10 mouse cellular contexts compared by ENCODE assay signal in the genomic region with DNA sequence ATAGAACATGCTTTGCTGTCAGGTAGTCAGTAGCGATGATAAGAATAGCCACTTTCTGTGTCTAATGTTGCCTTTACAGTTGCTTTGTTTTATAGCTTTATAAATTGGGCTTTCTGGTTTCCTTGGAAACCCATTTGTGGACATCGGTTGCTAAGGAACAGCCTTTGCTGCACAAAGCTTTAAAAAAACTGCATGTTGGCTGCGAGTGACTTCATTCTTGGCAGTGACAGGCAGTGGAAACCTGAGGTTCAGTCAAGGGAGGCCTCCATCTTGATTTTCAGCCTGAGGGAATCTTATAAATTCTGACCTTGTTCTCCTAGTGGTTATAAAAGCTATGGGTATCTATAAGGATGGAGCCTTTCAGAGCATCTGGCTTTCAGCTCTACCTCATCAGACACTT. TPM values are rescaled to one million over a fixed set of nuclear protein-coding genes. Genes with fewer than 3 reads are reported as not detected.
DNase-seq lines count a peak whose midpoint lies in the region; ATAC-seq and TF ChIP-seq lines count a peak whose summit lies in the region.
"Had no signal": no experiment of that assay in that cellular context is flagged by ENCODE, and none has a peak within 500 bp of the region (broad histone marks: within the 10 kb centered on the region; RNA-seq: fewer than 3 reads in every experiment).

No protein-coding gene starts in this region.

- peak overlapping the region; percentile 86 for H3K27ac ChIP-seq in hindbrain, embryonic 14.5 days
- peak overlapping the region; percentile 27; the same call in 1 of the 2 replicates for H3K27ac ChIP-seq in midbrain, embryonic 12.5 days (replicated peaks)

- DNase-seq in frontal cortex, postnatal 14 days (ENCODE audit: low spot score in 2 of 2) = no peak
- DNase-seq in brain, embryonic 14.5 days (ENCODE audit: low read depth) = peak; percentile 96
- DNase-seq in hindbrain, embryonic 14.5 days (ENCODE audit: low spot score) = peak; percentile 83
- DNase-seq in ovary, adult 18-20 months (ENCODE audit: low spot score) = no peak
- no peak for DNase-seq in adrenal gland, postnatal 10 days
- no peak for DNase-seq in lung, postnatal 36 days
- DNase-seq: kidney, adult 2 months had no signal

- H3K4me1 ChIP-seq in hindbrain, embryonic 14.5 days (replicated peaks; ENCODE audit: control insufficient read depth, insufficient read depth, low read length) = peaks cover 25% of the 10 kb centered on the region
- peaks cover 28% of the 10 kb centered on the region for H3K4me1 ChIP-seq in midbrain, embryonic 12.5 days

- H3K9me3 ChIP-seq in hindbrain, embryonic 14.5 days (ENCODE audit: control insufficient read depth, low read length) = no peaks in the 10 kb centered on the region
- no peaks in the 10 kb centered on the region for H3K9me3 ChIP-seq in midbrain, embryonic 12.5 days

- peak; percentile 62 for ATAC-seq in frontal cortex, adult (ENCODE audit: low TSS enrichment)
- ATAC-seq in hindbrain, embryonic 14.5 days (ENCODE audit: low FRiP score) = peak; percentile 87
- peak; percentile 72 for ATAC-seq in midbrain, embryonic 12.5 days (ENCODE audit: low FRiP score, low read depth)

- no peak for TF ChIP-seq POLR2A in brain, embryonic 14.5 days (IDR thresholded peaks at IDR 0.05; ENCODE audit: borderline replicate concordance, extremely low read depth, insufficient read depth, insufficient read length, poor library complexity, severe bottlenecking)

- WGBS in hindbrain, embryonic 14.5 days = 12% methylated on average over 3 of the region's 3 CpGs
- WGBS in midbrain, embryonic 12.5 days = 27% methylated on average over 3 of the region's 3 CpGs

- H3K4me2 ChIP-seq in hindbrain, embryonic 14.5 days (replicated peaks) = peak overlapping the region; percentile 29
- no peak overlapping the region for H3K4me2 ChIP-seq in midbrain, embryonic 12.5 days (replicated peaks)

- H3K9ac ChIP-seq in hindbrain, embryonic 14.5 days = no peak overlapping the region
- no peak overlapping the region for H3K9ac ChIP-seq in midbrain, embryonic 12.5 days (replicated peaks)

- no peak overlapping the region for H3K4me3 ChIP-seq in hindbrain, embryonic 14.5 days (replicated peaks; ENCODE audit: low read length)
- H3K4me3 ChIP-seq in midbrain, embryonic 12.5 days = no peak overlapping the region

- no peaks in the 10 kb centered on the region for H3K36me3 ChIP-seq in hindbrain, embryonic 14.5 days (replicated peaks; ENCODE audit: control insufficient read depth, insufficient read depth)
- no peaks in the 10 kb centered on the region for H3K36me3 ChIP-seq in midbrain, embryonic 12.5 days

- TF ChIP-seq CTCF in brain, embryonic 14.5 days (IDR thresholded peaks at IDR 0.05; ENCODE audit: borderline replicate concordance, extremely low read depth, insufficient read depth, insufficient read length) = no peak

- no peaks in the 10 kb centered on the region for H3K27me3 ChIP-seq in hindbrain, embryonic 14.5 days (ENCODE audit: control insufficient read depth, insufficient read depth, low read length)
- no peaks in the 10 kb centered on the region for H3K27me3 ChIP-seq in midbrain, embryonic 12.5 days

RNA-seq across cellular contexts. Expression of gene Dclk1, which starts 42.1 kb away (rescaled TPM):
- polyA plus RNA-seq in brain, embryonic 14.5 days (2012; rRNA removed) = 114 and 175 TPM in 2 replicates
- polyA plus RNA-seq in hindbrain, embryonic 14.5 days (2014; fragmentation: Nextera tagmentation; extraction: Ambion mirVana) = 256 and 290 TPM in 2 replicates
- 157 and 165 TPM in 2 replicates for polyA plus RNA-seq in midbrain, embryonic 12.5 days (2016; fragmentation: Nextera tagmentation; extraction: Ambion mirVana)
- total RNA-seq in adrenal gland, postnatal 10 days (2021) = 10 to 100 TPM; 13.5 to 18.0 TPM
- total RNA-seq: megakaryocyte, adult 5-6 weeks had no signal

Comparison
In these comparisons a context has a peak if more than half of its experiments do, and no peak if none do; other contexts are left out.
1. DNase-seq: peak in brain, embryonic 14.5 days (single experiment) and hindbrain, embryonic 14.5 days (single experiment); none in frontal cortex, postnatal 14 days (0 of 2), ovary, adult 18-20 months (single experiment), adrenal gland, postnatal 10 days (single experiment) and lung, postnatal 36 days (single experiment).
2. Peak in every context shown above with its lines, with median percentiles within 50 percentile points of each other: ATAC-seq.